Mouse (Mus musculus) kidney, embryonic 16.5 days (tissue): ENCODE measurements around the gene Cep170b. TPM values are rescaled to one million over a fixed set of nuclear protein-coding genes. Genes with fewer than 3 reads are reported as not detected.

Experiments
- ATAC-seq: fragments of 200-750 bp; cut with Nextera tagmentation; 2 replicates; pipeline ENCODE4 v1.8.0; 2017; ENCODE audit warnings: moderate TSS enrichment; ENCODE audit not compliant: low FRiP score, low TSS enrichment
- H3K27ac ChIP-seq: fragments of 300-500 bp; sonication (generic); 2 replicates; pipeline ENCODE4 v1.5.1; 2014; ENCODE audit warnings: low read length
- H3K27me3 ChIP-seq: fragments of 300-500 bp; sonication (generic); 2 replicates; pipeline ENCODE4 v1.6.1; 2014; ENCODE audit warnings: low read length, control low read depth, mixed read lengths; ENCODE audit not compliant: insufficient read depth
- H3K36me3 ChIP-seq: fragments of 300-500 bp; sonication (generic); 2 replicates; pipeline ENCODE4 v1.6.1; 2014; ENCODE audit warnings: low read length, control low read depth, mixed read lengths; ENCODE audit not compliant: insufficient read depth
- H3K4me1 ChIP-seq: fragments of 300-500 bp; sonication (generic); 2 replicates; pipeline ENCODE4 v1.6.1; 2014; ENCODE audit warnings: low read length, control low read depth, mixed read lengths; ENCODE audit not compliant: insufficient read depth
- H3K4me2 ChIP-seq: fragments of 300-500 bp; sonication (generic); replicated peaks from 2 replicates; pipeline ENCODE4 v1.6.1; 2014; ENCODE audit warnings: low read depth, low read length
- H3K4me3 ChIP-seq: fragments of 300-500 bp; sonication (generic); 2 replicates; pipeline ENCODE4 v1.5.1; 2014; ENCODE audit warnings: mild to moderate bottlenecking, low read length
- H3K9ac ChIP-seq: fragments of 300-500 bp; sonication (generic); replicated peaks from 2 replicates; pipeline ENCODE4 v1.6.1; 2014; ENCODE audit warnings: low read length
- H3K9me3 ChIP-seq: fragments of 300-500 bp; sonication (generic); 2 replicates; pipeline ENCODE4 v1.6.1; 2016; ENCODE audit warnings: low read length, control low read depth
- WGBS: fragments of 180-500 bp; shearing (Covaris S2); extraction: QIAGEN DNeasy Blood & Tissue Kit; methylation state at CpG from one replicate; pipeline ENCODE4 v1.1.7; 2014; 5-methylcytosine and 5-hydroxymethylcytosine counted together
- polyA plus RNA-seq: library from polyadenylated mRNA; unstranded; fragments of >200 nt; fragmentation: Nextera tagmentation; extraction: Ambion mirVana; gene quantifications from 2 replicates; pipeline ENCODE4 v1.2.1, GENCODE M21; 2015

Cep170b gene
- polyA plus RNA-seq: 15.7 and 17.5 TPM in 2 replicates

DNA sequence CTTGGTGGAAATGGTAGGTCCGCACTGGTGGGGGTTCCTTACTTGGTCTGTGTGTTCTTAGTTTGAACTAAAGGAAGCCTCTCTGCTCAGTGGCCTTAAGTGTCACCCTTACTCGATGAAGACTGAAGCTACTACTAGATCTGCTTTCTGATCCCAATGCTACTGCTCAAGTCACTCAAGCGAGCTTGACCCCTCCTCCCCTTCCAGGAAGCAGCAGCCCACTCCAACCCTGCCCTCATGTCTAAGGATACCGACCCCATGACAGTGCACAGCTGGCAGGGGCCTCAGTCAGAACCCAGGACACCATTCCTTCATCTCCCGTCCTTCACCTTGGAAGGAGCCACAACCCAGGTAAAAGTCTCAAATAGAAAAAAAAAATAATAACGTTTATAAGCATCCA is at the start of gene Cep170b:
Gene Cep170b, plus strand, starts transcription at position 240 of the 400 bp plus-strand sequence.
- Histone ChIP-seq H3K4me2 (peak within 1 kb of the TSS; percentile 87), H3K27ac (peak within 1 kb of the TSS; percentile 95), H3K36me3 (no peaks in the 10 kb centered on the region), H3K9me3 (no peaks in the 10 kb centered on the region), H3K4me1 (peaks cover 34% of the 10 kb centered on the region), H3K27me3 (no peaks in the 10 kb centered on the region), H3K4me3 (peak within 1 kb of the TSS; percentile 79), H3K9ac (peak within 1 kb of the TSS; percentile 86)
- WGBS: 45% methylated on average over 6 of the region's 6 CpGs
- no peak for ATAC-seq

DNA sequence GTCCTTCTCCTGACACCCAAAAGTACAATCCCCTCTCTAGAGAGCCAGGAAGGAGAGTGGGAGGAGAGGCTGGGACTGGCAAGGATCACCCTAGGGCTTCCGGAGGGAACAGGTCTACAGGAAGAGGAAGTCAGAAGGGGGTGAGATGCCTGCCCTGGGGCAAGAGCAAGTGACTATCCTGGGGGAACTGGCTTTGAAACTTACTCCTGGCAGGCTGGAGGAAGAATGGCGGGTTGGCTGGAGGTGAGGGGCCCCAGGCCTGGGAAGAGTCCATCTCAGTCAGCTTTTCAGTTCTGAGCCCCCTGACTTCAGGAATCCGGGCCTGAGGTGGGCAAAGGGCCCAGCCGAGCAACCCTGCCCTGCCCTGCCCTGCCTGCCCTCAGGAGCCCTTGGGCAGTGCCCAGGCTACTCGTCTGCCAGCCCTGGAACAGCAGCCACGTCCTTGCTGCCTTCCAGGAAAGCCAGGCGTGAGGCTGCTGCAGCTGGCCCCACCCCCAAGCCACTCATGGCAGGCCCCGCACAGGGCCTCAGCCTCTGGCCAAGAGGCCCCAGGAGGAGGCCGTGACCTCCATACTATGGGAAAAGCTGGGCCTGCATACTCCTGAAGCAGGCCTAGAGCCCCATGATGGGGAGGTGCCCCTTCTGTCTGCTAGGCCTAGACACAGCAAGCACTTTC is 49.4 kb upstream of the Cep170b start:
- no peaks in the 10 kb centered on the region for H3K27me3 ChIP-seq
- H3K9me3 ChIP-seq: no peaks in the 10 kb centered on the region
- H3K36me3 ChIP-seq: peaks cover 36% of the 10 kb centered on the region
- peak overlapping the region; percentile 72 for H3K4me2 ChIP-seq
- no peak overlapping the region; the same call in 1 of the 2 replicates for H3K4me3 ChIP-seq
- H3K4me1 ChIP-seq: peaks cover 82% of the 10 kb centered on the region
- ATAC-seq: 0 out of 2 replicates have a peak, but pooled peaks have one; percentile 10
- peak overlapping the region; percentile 29; the same call in 1 of the 2 replicates for H3K27ac ChIP-seq
- peak overlapping the region; percentile 49 for H3K9ac ChIP-seq
- 39% methylated on average over 9 of the region's 9 CpGs for WGBS

- Histone ChIP-seq H3K27ac (peak overlapping the region; percentile 50; the same call in 1 of the 2 replicates), H3K36me3 (peaks cover 36% of the 10 kb centered on the region), H3K4me3 (peak overlapping the region; percentile 99), H3K9me3 (no peaks in the 10 kb centered on the region), H3K9ac (peak overlapping the region; percentile 100), H3K27me3 (no peaks in the 10 kb centered on the region), H3K4me2 (peak overlapping the region; percentile 72), H3K4me1 (peaks cover 72% of the 10 kb centered on the region)
- no peak for ATAC-seq
- WGBS: 73% methylated on average over 7 of the region's 7 CpGs
These were observed 48.4 kb upstream of the Cep170b start for GRCm38 (mm10) chr12:112671891-112672290.

DNA sequence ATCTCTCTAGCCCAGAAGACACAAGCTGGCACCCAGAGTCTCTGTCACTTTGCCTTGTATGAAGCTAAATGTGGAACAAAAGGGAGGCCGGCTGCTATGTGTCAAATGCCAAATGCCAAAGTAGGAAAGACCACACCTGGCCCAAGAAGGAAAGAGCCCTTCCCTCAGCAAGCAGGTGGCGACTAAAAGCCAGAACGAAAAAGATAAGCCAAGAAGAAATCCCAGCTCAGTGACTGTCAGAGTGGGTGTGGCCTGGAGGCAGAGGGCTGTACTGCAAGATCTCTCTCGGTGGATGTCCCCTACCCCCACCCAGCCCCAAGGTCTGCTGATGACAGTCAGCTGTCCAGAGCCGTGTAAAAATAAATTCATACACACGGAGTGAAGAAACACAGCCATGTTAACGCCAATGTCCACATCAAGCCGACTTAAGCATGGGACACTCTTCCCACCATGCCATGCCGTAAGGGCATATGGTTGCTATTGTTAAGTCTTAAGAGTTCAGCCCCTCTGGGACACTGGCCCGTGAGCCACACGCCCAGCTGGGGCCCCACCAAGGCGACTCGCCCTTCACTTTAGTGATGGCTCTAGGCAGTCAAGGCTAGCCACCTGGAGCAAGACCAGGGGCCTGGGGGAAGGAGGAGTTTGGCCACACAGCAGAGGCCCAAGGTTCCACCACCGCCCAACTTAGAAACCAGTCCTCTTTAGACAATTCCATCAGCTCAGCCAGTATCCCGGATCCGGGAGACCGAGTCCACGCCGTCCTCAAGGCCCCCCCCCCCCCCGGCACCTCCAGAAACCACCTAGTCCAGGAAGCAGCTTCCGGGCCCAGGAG is 47.3 kb upstream of the Cep170b start:
- peak overlapping the region; percentile 99 for H3K4me3 ChIP-seq
- no peaks in the 10 kb centered on the region for H3K9me3 ChIP-seq
- 0 out of 2 replicates have a peak, but pooled peaks cover 4% of the 10 kb centered on the region for H3K27me3 ChIP-seq
- H3K27ac ChIP-seq: peak overlapping the region; percentile 97
- H3K4me1 ChIP-seq: peaks cover 76% of the 10 kb centered on the region
- H3K4me2 ChIP-seq: peak overlapping the region; percentile 72
- peak overlapping the region; percentile 100 for H3K9ac ChIP-seq
- H3K36me3 ChIP-seq: peaks cover 29% of the 10 kb centered on the region
- no peak for ATAC-seq
- 3% methylated on average over 21 of the region's 21 CpGs for WGBS

DNA sequence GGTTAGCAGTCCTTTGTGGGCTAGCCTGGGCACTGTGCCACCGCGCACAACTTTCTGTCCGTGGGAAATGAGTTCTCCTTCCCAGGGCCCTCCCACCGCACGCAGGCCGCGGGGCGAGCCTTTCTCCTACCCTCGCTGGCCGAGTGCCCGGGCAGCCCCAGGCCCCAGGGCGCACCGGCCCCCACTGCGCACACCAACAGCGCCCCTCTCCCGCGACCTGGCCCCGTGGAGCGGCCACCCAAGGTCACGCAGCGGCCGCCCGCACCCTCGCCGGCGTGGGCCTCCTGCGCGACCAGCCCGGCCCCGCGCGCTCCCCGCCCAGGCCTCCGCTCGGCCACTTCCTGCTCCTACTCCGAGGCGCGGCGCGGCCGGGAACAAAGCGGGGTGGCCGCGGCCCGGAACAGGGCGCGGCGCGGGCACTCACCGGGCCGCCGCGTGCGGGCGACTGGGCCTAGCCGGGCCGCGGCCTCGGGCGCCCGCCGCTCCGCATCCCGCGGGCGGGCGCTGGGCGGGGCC is 46.6 kb upstream of the Cep170b start:
- Histone ChIP-seq H3K27me3 (0 out of 2 replicates have a peak, but pooled peaks cover 4% of the 10 kb centered on the region), H3K4me2 (peak overlapping the region; percentile 72), H3K27ac (peak overlapping the region; percentile 97), H3K4me1 (peaks cover 75% of the 10 kb centered on the region), H3K9me3 (no peaks in the 10 kb centered on the region), H3K9ac (peak overlapping the region; percentile 100), H3K36me3 (peaks cover 23% of the 10 kb centered on the region), H3K4me3 (peak overlapping the region; percentile 99)
- WGBS: 0% methylated on average over 32 of the region's 68 CpGs
- ATAC-seq: peak; percentile 0; the same call in 1 of the 2 replicates

- Histone ChIP-seq H3K9me3 (no peaks in the 10 kb centered on the region), H3K4me3 (peak within 1 kb of the TSS; percentile 99), H3K9ac (peak within 1 kb of the TSS; percentile 100), H3K36me3 (peaks cover 18% of the 10 kb centered on the region), H3K4me2 (peak within 1 kb of the TSS; percentile 72), H3K27me3 (peaks cover 4% of the 10 kb centered on the region; the same call in 1 of the 2 replicates), H3K4me1 (peaks cover 71% of the 10 kb centered on the region), H3K27ac (peak within 1 kb of the TSS; percentile 97)
- ATAC-seq: peak; percentile 37
- WGBS: under 1% methylated on average over 46 of the region's 70 CpGs
These were observed 45.9 kb upstream of the Cep170b start, which contains the start of gene Akt1 for GRCm38 (mm10) chr12:112674132-112675011. Akt1 (minus strand) TSS chr12:112674884.

DNA sequence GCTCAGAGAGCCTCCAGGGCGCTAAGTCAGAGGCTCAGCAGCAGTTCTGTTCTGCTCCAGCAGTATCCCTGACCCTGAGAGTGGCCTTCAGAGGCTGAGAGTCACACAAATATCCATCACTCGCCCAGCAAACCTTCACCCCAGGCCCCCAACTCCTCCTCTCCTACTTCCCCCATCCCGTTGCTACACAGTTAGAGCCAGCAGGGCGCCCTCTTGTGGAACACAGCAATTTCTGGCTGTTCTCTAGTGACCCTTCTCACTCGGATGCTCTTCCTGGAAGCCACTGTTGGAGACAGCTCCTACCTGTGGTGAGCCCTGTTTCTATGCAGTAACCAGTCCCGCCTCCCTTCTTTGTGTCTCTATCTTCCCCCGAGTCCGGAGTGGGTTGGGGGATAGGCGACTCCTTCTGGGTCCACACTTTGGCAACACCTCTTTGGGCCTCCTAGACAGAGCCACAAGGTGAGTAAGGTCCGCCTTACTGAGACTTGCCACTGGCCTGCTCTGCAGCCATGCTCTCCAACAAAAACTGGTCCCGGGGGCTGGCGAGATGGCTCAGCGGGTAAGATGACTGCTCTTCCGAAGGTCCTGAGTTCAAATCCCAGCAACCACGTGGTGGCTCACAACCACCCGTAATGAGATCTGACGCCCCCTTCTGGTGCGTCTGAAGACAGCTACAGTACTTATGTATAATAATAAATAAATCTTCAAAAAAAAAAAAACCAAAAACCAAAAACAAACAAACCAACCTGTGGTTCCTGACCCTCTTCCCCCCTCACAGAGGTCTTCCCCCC is 44.8 kb upstream of the Cep170b start:
- H3K4me1 ChIP-seq: peaks cover 67% of the 10 kb centered on the region
- H3K27ac ChIP-seq: peak overlapping the region; percentile 97
- peak; percentile 40 for ATAC-seq
- 20% methylated on average over 18 of the region's 18 CpGs for WGBS
- H3K9ac ChIP-seq: peak overlapping the region; percentile 100
- peak overlapping the region; percentile 72 for H3K4me2 ChIP-seq
- peaks cover 7% of the 10 kb centered on the region for H3K36me3 ChIP-seq
- H3K27me3 ChIP-seq: peaks cover 14% of the 10 kb centered on the region
- H3K4me3 ChIP-seq: peak overlapping the region; percentile 99
- no peaks in the 10 kb centered on the region for H3K9me3 ChIP-seq

- 47% methylated on average over 5 of the region's 5 CpGs for WGBS
- Histone ChIP-seq H3K4me3 (no peak overlapping the region), H3K4me1 (peaks cover 51% of the 10 kb centered on the region), H3K36me3 (no peaks in the 10 kb centered on the region; the same call in 1 of the 2 replicates), H3K9ac (no peak overlapping the region), H3K27me3 (peaks cover 23% of the 10 kb centered on the region), H3K9me3 (no peaks in the 10 kb centered on the region), H3K4me2 (no peak overlapping the region), H3K27ac (no peak overlapping the region)
- no peak for ATAC-seq
These were observed 43.2 kb upstream of the Cep170b start for GRCm38 (mm10) chr12:112677076-112677475.
